14 mouse cellular contexts compared by ENCODE assay signal in the genomic region with DNA sequence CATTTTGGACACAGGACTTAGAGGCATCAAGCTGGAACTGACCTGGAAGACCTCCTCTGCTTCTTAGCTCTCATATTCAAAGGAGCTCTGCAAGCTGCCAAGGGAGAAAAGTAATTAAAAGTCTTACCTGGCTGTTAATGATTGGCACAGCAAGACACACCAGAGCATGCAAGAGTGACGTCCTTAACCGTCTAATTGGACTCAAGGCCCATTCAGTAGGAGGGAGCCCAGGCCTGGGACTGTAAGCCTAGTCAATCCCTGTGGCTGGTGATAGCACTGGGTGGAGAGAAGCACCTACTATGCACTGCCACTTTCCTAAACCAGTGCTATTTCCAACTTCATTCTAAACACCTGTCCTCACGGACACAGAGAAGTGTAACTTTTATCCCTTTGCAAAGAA.
"Had no signal": no experiment of that assay in that cellular context is flagged by ENCODE, and none has a peak within 500 bp of the region (broad histone marks: within the 10 kb centered on the region; RNA-seq: fewer than 3 reads in every experiment).

No protein-coding gene starts in this region.

- H3K4me2 ChIP-seq: limb, embryonic 15.5 days; liver, embryonic 12.5 days; lung, embryonic 14.5 days; midbrain, embryonic 13.5 days; stomach, embryonic 15.5 days had no signal

- H3K4me1 ChIP-seq: liver, embryonic 12.5 days; stomach, embryonic 15.5 days had no signal

- H3K27me3 ChIP-seq: limb, embryonic 15.5 days; midbrain, embryonic 13.5 days; stomach, embryonic 15.5 days had no signal

- H3K9me3 ChIP-seq: limb, embryonic 15.5 days; liver, embryonic 12.5 days; midbrain, embryonic 13.5 days; stomach, embryonic 15.5 days had no signal

- H3K36me3 ChIP-seq: limb, embryonic 15.5 days; liver, embryonic 12.5 days; midbrain, embryonic 13.5 days; stomach, embryonic 15.5 days had no signal

- H3K27ac ChIP-seq: limb, embryonic 15.5 days; liver, embryonic 12.5 days; macrophage; midbrain, embryonic 13.5 days; stomach, embryonic 15.5 days had no signal

- ATAC-seq: hindbrain, embryonic 16.5 days; inflammation-experienced regulatory T-cells, adult 6 months; intestine, postnatal 0 days; liver, embryonic 12.5 days; midbrain, embryonic 13.5 days had no signal

- H3K9ac ChIP-seq: limb, embryonic 15.5 days; liver, embryonic 12.5 days; lung, embryonic 14.5 days; midbrain, embryonic 13.5 days; stomach, embryonic 15.5 days had no signal

- H3K4me3 ChIP-seq: limb, embryonic 15.5 days; liver, embryonic 12.5 days; midbrain, embryonic 13.5 days; myocyte; stomach, embryonic 15.5 days had no signal

- DNase-seq: layer of hippocampus, adult 9-11 months; layer of hippocampus, postnatal 36 days; lung, embryonic 14.5 days; lung, postnatal 10 days; thymus, postnatal 36 days had no signal
